Mouse (Mus musculus) ES-CJ7 (cell line): ENCODE results near the gene Smyd5.
A peak's percentile ranks its signal among the peaks of the same experiment; 100 is the strongest.

Experiments used
- DNase-seq: peaks from one replicate; pipeline ENCODE4 v3.0.0; 2011; ENCODE audit warnings: low read depth, low spot score

Gene Smyd5

DNA sequence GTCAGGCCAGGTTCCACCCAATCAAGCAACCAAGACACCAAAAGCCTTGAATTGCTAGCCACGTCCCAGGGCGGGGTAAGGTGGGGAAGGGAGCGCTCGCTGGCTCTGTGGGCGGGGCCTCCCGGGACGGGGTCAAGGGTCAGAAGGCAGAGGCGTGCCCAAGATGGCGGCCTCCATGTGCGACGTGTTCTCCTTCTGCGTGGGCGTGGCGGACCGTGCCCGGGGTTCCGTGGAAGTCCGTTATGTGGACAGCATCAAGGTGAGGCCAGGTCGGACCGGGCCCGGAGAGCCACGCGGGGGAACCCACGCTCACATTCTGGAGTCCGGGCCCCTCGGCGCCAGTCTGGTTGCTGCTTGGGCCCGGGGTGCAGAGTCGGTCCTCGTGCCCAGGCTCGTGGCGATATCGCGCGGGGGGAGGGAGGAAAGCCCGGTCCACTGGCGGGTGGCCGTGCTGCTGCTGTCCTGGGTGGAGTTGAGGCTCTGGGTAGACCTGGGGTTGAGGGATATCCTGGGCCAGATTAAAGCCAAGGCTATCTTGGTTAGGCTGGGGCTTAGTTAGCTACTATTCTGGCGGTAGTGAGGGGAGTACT, at the start of gene Smyd5:
Gene Smyd5 (plus strand): TSS at position 148 of the 590 bp plus-strand sequence.
- peak; percentile 94 for DNase-seq

DNA sequence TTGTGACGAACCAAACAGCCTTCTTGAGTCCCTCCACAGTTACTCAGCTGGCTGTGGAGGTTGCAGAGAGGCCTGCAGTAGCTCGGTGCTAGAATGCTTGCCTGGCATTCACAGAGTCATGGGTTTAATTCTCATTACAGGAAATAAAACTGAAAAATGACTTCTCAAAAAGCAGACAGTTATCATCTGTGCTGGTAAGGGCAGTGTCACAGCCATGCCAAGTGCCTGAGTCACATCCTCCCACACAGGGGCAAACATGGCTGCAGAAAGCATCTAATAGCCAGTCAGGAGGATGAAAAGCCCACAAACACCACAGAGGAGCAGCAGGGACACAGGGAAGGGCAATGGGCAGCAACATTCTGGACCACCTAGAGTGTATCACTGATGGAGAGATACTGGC, 49.0 kb upstream of the Smyd5 start:
- DNase-seq: no peak

DNA sequence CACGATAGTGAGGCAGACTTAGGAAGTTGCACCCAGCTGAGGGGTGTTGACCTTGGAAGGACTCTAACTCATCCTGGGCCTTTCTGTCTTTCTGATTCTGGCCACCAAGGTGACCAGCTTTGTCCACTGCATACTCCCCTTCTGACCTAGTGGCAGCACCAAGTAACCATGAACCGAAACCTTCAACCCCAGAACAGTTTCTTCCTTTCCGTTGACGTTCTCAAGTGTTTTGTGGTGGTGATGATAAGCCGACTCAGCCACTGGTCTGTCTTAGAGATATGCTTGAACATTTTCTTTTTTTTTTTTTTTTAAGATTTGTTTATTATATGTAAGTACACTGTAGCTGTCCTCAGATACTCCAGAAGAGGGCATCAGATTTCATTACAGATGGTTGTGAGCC, 43.2 kb upstream of the Smyd5 start:
- DNase-seq: no peak

DNA sequence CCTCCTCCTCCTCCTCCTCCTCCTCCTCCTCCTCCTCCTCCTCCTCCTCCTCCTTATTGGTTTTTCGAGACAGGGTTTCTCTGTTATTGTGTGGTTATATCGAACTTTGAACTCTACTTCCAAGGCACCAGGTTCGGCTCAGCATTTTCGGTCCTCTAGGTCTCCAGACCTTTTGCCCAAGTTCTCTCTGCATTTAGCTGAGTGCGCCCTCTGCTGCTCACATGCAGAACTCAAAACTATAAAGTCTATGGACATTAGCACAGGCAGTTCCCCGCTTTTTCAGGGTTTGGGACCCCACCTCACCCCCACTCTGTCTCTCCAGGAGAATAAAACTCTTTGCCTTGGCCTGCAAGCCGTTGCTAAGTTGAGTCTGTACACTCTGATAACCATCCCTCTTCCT, 40.0 kb upstream of the Smyd5 start:
- peak; percentile 83 for DNase-seq

DNA sequence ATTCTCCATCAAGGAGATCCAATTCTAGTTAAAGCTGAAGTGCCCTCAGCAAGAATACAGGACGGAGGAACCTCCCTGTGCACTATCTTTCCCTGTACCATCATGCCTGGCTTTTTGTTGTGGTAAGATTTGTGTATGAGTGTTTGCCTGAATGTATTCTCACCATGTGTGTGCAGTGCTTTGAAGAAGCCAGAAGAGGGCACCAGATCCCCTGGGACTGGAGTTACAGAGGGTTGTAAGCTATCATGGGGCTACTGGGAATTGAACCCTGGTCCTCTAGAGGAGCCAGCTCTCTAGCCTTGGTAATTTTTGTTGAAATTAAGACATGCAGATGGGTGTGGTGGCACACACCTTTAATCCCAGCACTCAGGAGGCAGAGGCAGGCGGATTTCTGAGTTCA, 36.4 kb upstream of the Smyd5 start:
- peak; percentile 44 for DNase-seq

DNA sequence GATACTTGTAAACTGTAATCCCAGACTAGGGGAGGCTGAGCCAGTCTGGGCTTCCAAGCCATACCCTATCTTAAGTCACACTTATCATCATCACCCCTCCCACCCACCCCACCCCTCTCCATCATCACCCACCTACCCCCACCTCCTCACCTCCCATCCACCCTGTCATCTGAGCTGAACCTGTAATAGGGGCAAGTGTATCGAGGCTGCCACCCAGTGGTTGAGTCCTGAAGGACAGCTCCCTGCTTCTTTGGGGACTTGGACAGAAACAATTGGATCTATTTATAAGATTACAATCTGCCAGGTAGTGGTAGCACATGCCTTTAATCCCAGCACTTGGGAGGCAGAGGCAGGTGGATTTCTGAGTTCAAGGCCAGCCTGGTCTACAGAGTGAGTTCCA, 34.6 kb upstream of the Smyd5 start:
- peak; percentile 77 for DNase-seq

DNA sequence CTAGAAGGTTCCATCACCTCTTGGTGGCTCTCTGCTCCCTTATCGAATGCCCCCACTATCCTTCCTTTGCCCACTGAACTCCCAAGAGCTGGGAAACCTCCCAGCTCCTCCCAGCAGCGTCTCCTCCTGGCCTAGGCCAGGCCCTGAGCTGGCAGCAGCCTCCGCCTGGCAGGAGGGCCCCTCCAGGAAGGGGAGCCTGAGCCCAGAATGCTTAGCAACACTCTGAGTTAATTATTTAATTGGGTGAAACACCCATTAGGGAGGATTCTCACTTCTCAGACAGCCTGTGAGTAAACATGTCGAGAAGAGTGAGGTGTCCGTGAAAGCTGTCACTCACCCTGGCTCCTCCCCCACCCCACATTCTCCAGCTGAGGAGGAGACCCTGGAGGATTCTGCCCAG, 32.1 kb upstream of the Smyd5 start:
- DNase-seq: no peak

DNA sequence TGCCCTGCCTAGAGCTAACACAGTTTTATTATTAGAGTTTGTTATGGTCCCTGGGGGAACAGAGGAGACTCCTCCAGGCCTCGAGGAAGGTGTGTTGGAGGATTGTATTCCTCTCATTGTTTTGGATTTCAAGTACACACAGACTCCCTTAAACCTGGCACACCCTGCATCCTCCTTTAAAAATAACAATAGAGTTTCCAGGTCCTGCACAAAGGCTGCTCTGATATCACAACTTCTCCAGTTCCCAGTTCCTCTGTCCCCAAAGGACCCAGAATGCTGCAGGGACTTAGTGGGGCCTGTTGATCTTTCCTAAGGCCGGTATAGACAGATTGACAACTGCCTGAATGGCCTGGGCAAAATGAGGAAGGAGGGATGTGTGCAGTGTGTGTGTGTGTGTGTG, 29.2 kb upstream of the Smyd5 start:
- DNase-seq: no peak

DNA sequence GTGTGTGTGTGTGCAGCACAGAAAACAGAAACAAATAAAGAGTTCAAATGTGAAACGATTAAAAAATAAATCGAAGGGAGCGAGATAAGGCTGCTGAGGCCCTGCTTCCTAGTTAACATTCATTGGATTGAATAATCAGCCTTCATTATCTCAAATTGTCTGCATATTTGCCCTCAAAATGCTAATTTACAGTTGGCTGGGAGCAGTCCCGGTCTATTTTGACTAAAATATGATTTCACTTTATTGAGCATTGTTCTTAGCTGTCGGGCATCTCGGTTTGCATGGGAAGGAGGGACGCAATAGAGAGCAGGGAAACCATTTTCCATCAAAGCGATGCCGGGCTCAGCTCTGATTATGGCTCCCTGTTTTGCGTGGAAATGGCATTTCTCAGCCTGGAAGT, 28.8 kb upstream of the Smyd5 start:
- DNase-seq: no peak

DNA sequence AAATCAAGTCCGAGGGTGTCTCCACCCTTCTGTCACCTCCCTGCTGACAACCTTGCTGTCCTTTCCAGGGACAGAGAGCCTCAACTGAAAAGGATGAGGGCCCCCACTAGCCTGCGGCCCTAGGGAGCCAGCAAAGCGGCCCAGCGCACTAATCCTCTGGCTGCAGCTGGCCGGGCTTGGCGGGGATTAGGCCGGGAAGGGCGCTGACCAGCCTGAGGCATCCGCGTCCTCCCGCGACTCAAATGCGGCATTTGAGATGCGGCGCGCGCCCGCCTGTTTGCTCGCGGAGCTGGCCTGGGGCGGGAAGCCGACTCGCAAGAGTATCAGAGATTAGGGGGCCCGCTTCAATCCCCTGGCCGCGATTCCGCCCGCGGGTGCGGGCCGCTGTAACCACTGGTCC, 22.8 kb upstream of the Smyd5 start:
- DNase-seq: no peak

DNA sequence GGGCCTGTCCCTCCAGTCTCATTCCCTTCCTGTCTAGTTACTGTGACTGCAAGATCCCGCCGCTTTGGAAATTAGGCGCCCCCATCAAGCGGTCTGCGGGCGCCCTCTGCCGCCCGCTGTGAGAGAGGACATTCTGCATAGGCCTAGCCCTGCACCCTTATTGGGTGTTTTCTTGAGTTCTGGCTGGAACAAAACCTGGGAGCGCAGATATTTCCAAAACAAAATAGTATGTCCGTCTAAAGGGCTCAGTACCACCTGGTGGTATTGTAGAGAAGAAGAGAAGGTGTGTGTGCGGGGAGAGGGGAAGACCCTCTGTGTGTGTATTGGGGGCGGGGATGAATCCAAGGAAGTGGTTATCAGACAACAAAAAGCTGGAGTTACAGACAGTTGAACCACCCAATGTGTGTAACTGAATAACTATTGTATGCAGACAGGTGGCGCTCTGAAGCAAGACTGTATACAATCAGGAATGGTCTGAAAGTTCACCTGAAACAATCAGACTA, 21.0 kb upstream of the Smyd5 start:
- DNase-seq: peak; percentile 90

DNA sequence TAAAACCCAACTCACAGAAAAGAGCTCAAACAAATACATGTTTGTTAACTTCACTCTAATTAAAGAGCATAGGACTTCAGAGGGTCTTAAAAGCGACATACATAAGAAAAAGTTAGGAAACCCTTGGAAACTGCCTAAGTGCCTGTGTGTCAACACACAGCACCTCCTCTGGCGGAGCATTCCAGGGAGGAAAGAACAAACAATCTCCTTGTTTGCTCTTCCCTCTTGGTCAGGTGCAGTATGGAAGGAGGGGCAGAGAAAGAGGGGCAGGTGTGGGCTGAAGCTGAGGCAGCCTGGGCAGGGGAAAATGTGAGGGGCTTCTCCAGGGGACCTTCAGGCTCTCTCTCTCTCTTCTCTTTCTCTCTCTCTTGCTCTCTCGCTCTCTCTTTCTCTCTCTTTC, 16.0 kb upstream of the Smyd5 start:
- no peak for DNase-seq

DNA sequence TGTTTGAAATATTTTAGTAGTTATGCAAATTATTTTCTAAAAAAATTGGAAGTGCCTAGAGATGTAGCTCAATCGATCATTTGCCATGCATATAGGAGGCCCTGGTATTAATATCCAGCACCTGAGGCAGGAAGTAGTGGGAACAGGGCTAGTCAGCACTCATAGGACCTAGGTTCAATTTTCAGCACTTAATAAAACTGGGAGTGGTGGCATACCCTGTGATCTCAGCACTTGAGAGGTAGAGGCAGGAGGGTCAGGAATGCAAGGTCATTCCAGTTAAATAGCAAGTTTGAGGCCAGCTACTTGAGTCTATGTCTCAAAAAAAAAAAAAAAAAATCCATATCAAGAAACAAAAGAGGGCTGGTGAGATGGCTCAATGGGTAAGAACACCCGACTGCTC, 12.6 kb upstream of the Smyd5 start:
- DNase-seq: no peak

DNA sequence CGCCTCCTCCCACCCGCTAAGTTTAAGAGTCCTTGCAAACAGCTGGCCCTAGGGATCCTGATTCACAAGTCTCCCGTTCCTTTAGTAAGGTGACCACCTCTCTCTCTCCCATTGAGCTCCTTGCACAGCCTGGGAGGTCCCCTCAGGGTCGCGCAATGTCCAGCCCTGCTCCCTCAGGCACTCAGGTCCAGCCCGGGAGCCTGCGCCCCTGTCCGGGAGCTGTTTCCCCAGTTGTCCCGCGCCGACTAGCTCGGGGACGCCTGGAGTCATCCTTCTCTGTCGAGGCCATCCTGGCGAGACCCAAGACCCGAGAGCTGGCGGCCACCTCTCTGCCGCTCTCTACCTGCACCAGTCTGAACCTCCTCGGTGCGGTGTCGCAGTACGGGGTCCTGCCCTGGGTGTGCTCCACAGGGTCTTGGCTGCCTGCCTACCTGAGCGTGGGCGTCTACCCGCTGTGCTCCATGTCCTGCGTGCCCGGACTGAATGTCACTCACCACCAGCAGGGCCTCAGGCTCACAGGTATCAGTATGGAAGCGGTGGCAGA, 7.9 kb upstream of the Smyd5 start, which contains the start of gene Noto:
Gene Noto (plus strand): TSS at position 51 of the 544 bp plus-strand sequence.
- DNase-seq: no peak

DNA sequence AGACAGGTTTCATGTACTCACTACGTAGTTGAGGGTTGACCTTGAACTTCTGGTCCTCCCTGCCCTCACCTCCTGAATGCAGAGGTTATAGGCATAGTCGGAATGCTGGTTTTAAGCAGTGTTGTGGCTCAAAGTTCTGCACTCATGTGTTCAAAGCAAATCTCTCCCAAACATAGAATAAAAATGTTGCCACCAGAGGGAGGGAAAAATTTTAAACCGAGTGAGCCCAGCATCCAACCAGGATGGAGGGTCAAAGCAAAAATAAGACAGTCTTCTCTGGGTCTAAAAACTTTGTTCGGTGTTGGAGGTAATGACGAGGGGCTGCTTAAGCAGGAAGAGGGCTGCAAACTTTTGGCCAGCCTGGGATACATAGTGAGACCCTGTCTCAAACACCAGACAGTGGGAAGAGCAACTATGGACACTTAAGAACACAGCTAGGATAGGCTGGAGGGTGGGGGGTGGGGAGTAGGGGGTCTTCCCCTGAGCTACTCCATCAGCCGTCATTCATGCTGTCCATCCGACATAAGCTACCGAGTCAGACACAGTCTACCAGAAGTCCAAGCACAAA, 431 bp upstream of the Smyd5 start:
- DNase-seq: peak; percentile 50

DNA sequence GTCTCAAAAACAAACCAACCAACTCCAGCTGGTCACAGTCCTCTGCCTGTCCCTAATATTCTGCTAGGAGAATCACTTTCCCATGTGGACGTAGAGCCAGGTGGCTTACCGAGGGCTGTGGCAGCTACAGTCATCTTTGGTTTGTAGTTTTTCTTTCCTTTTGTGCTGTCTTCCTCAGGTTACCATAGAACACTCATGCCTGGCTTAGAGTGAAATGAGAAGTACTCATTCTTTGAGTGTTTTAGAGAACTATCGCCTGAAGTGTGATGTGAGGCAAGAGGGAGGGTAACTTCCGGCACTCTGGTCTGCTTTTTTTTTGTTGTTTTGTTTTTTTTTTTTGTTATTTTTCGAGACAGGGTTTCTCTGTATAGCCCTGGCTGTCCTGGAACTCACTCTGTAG, 2.1 kb downstream of the Smyd5 start:
- no peak for DNase-seq

DNA sequence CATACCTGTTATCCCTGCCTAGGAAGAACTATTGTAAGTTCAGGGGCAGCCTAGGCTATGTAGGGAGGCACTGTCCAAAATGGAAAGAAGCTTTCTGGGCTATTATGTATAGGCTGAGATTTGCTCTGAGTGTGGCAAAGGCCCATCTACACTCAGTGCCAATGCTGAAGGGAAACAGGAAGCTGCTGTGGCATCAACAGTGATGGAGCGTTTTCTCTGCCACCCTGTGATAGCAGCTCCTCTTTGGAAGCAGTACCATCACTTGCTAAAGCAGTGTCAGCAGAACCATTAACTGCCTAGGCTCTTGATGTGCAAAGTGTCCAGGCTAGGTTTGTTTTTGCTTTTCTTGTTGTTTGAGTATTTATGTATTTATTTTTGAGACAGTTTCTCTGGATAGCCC, 4.4 kb downstream of the Smyd5 start:
- DNase-seq: no peak

DNA sequence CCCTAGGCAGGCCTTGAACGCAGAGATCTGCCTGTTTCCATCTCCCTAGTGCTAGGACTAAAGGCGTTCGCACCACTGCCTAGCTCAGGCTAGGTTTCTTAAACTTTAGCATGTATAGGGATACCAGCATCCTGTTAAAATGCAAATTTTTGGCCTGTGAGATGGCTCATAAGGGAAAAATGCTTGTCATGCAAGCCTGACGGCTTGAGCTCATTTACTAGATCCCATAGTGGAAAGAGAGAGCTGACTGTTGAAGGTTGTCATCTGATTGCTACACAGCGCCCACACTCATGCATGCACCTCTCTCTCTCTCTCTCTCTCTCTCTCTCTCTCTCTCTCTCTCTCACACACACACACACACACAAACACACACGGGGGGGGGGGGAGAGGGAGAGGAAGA, 4.8 kb downstream of the Smyd5 start:
- no peak for DNase-seq

DNA sequence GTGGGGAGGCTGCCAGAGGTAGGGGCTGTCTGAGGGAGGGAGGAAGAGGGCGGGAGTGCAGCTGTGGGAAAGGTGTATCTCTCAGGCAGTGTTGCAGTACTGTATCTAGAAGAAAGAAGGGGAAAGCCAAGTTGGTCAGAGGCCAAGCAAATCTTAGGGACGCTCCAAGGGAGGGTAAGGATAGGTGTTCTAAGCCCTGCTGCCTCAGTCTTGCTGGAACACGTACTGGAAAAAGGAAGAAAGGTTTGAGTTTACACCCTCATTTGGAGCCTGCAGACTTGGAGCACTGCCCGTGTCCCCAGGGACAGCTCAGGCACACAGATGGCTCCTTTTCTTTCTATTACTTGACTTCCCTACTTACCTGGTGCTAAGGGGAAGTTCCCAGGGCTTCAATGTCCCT, 9.4 kb downstream of the Smyd5 start:
- DNase-seq: no peak

DNA sequence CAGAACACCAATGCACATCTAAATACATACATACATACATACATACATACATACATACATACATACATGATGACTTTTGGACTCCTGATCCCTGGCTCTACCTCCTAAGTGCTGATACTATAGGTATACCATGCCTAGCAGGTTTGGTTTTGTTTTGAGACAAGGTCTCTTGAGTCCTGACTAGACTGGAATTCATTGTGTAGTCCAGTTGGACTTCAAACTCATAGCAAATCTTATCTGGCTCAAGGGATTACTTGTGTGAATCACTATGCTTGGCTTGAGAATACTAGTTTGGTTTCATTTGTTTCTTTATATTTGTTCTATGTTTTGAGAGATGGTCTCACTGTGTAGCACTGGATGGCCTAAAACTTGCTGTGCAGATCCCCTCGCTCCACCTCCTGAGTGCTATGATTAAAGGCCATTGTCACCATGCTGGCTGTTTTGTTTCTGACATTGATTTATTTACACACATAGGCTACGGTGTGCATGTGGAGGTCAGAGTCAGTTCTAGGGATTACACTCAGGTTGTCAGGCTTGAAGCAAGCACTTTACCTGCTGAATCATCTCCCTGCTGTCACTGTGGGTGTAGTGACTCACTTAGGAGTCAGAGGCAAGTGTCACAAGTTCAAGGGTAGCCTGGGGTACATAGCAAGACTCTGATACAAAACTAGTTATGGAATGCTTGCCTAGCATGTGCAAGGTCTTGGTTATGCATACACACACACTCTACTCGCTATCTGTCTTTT, 11.9 kb downstream of the Smyd5 start:
- DNase-seq: no peak

DNA sequence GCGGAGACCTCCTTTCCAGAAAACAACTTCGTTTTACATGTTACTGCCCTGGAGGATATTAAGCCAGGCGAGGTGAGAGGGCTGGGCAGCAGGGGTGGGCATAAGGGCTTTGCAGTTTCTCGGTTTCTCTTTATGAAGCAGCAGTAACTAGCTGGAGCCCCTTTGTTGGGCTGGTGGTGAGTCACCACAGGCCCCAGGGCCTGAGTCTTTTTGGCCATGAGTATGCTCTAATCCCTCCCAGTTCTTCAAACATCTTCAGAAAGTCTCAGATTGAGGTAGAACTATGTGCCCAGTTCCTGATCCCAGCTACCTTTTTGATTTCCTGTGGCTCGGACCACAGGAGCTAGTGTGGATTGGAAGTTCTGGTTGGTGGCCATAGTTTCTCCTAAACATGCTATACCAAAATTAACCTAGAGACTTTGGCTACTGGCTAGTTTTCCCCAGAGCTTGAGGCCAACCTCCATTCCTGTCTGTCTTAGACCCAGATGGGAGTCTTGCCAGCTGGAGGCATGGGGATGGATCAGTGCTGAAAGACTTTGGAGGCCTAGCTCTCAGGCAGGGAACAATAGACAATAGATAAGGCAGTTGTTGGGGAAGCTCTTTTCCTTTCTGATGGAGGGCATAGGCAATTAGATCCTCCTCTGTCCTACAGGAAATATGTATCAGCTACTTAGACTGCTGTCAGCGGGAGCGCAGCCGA, 12.6 kb downstream of the Smyd5 start:
- DNase-seq: no peak

DNA sequence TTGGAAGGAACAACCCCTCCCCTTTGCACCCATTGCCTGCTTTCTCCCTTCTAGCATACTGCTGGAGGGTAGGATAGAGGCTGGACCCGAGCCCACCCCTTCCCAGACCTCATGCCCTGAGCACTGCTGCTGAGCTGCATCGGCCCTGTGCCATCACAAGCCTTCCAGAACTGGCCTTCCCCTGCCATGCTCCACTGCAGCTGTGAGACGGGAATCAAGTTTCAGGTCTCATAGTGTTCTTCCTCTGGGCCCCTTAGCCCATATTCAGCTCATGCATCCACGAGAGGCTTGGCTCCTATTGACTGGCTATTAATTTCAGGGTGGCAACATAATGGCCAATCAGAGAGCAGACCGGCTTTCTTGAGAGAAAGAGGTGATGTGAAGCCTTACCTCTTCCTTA, 13.5 kb downstream of the Smyd5 start:
- no peak for DNase-seq
